Mouse (Mus musculus) midbrain, embryonic 16.5 days (tissue): ENCODE measurements around the gene Pmp22. TPM values are rescaled to one million over a fixed set of nuclear protein-coding genes. Genes with fewer than 3 reads are reported as not detected.

Source experiments
- ATAC-seq: fragments of 200-750 bp; cut with Nextera tagmentation; 2 replicates; pipeline ENCODE4 v1.8.0; 2017; ENCODE audit warnings: moderate TSS enrichment
- H3K27ac ChIP-seq: fragments of 300-500 bp; sonication (generic); 2 replicates; pipeline ENCODE4 v1.5.1; 2014; ENCODE audit warnings: mild to moderate bottlenecking, low read length, mixed read lengths
- H3K27me3 ChIP-seq: fragments of 300-500 bp; sonication (generic); 2 replicates; pipeline ENCODE4 v1.6.1; 2014; ENCODE audit warnings: low read depth, low read length, mixed read lengths; ENCODE audit not compliant: control insufficient read depth, insufficient read depth
- H3K36me3 ChIP-seq: fragments of 300-500 bp; sonication (generic); 2 replicates; pipeline ENCODE4 v1.6.1; 2014; ENCODE audit warnings: mild to moderate bottlenecking, low read length, moderate library complexity, mixed read lengths; ENCODE audit not compliant: control insufficient read depth, insufficient read depth
- H3K4me1 ChIP-seq: fragments of 300-500 bp; sonication (generic); 2 replicates; pipeline ENCODE4 v1.6.1; 2014; ENCODE audit warnings: mild to moderate bottlenecking, low read length, mixed read lengths; ENCODE audit not compliant: control insufficient read depth, insufficient read depth
- H3K4me2 ChIP-seq: fragments of 300-500 bp; sonication (generic); 2 replicates; pipeline ENCODE4 v1.6.1; 2014; ENCODE audit warnings: mild to moderate bottlenecking, low read length, mixed read lengths
- H3K4me3 ChIP-seq: fragments of 300-500 bp; sonication (generic); 2 replicates; pipeline ENCODE4 v1.5.1; 2014; ENCODE audit warnings: low read depth, mild to moderate bottlenecking, low read length, moderate library complexity, mixed read lengths
- H3K9ac ChIP-seq: fragments of 300-500 bp; sonication (generic); 2 replicates; pipeline ENCODE4 v1.6.1; 2014; ENCODE audit warnings: low read depth, low read length, mixed read lengths
- H3K9me3 ChIP-seq: fragments of 300-500 bp; sonication (generic); replicated peaks from 2 replicates; pipeline ENCODE4 v1.6.1; 2014; ENCODE audit warnings: mild to moderate bottlenecking, low read length, mixed read lengths; ENCODE audit not compliant: control insufficient read depth, poor library complexity, severe bottlenecking
- WGBS: fragments of 180-500 bp; shearing (Covaris S2); extraction: QIAGEN DNeasy Blood & Tissue Kit; methylation state at CpG from one replicate; pipeline ENCODE4 v1.1.7; 2014; 5-methylcytosine and 5-hydroxymethylcytosine counted together
- polyA plus RNA-seq: library from polyadenylated mRNA; unstranded; fragments of >200 nt; fragmentation: Nextera tagmentation; extraction: Ambion mirVana; gene quantifications from 2 replicates; pipeline ENCODE4 v1.2.1, GENCODE M21; 2015

Pmp22 gene
- polyA plus RNA-seq, 1 experiment from 2014 or later = 23.6 TPM

DNA sequence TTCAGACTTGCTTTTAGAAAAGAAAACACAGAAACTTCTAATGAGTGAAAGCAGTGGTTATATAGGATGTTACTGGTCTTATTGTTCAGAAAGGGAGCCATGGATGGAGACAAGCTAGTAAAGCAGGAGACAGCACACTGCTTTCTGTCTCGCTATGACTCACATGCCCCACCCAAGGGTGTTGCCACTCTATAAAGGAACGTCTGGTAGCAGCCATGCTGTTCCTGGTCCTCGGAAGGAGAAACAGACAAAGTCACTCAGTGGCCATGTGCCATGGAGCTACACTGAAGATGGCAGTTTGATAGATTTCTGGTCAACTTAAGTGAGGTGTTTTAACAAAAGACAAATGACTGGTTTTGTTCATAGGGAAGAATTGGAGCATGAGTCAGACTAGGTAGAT, 29.4 kb upstream of the Pmp22 start:
- Histone ChIP-seq H3K27ac (no peak overlapping the region), H3K4me2 (no peak overlapping the region), H3K27me3 (no peaks in the 10 kb centered on the region), H3K4me3 (no peak overlapping the region), H3K9ac (no peak overlapping the region), H3K4me1 (no peaks in the 10 kb centered on the region), H3K36me3 (no peaks in the 10 kb centered on the region), H3K9me3 (no peaks in the 10 kb centered on the region)
- no peak for ATAC-seq
- 82% methylated on average over 3 of the region's 3 CpGs for WGBS

DNA sequence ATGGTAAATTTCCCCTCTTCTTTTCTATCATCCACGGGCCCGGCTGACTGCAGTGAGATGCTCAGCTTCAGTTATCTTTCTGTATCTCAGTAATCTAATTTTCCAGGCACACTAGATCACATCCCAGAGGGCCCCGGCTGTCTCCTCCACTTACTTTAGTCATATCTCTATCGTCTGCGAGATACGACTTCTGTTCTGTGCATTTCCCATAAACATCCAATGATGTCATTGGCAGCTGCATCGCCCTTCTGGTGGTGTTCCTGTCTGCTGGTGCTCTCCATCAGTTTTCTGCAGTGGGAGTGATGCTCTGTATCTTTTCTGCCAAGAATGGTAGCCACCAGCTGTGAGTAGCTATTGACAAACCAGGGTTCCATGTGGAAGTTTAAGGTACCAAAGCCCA, 25.5 kb upstream of the Pmp22 start:
- H3K27ac ChIP-seq = no peak overlapping the region
- no peak overlapping the region for H3K4me3 ChIP-seq
- no peaks in the 10 kb centered on the region for H3K4me1 ChIP-seq
- 89% methylated on average over 7 of the region's 7 CpGs for WGBS
- H3K36me3 ChIP-seq = no peaks in the 10 kb centered on the region
- no peak for ATAC-seq
- H3K9me3 ChIP-seq = no peaks in the 10 kb centered on the region
- no peak overlapping the region for H3K4me2 ChIP-seq
- H3K9ac ChIP-seq = no peak overlapping the region
- H3K27me3 ChIP-seq = no peaks in the 10 kb centered on the region

DNA sequence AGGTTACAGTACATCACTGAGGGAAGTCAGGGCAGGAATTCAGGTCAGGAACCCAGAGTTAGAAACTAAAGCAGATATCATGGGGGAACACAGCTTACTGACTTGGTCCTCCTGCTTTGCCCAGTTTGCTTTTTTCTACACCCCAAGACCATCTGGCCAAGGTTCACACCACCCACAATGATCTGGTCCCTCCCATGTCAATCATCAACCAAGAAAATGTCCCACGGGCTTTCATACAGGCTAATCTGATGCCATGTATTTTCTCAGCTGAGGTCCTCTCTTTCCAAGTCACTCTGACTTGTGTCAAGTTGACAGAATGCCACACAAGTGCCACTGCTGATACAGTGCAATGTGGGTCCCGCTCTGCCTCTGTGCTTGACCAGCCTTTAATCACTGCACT, 24.8 kb upstream of the Pmp22 start:
- no peaks in the 10 kb centered on the region for H3K27me3 ChIP-seq
- H3K27ac ChIP-seq = no peak overlapping the region
- H3K36me3 ChIP-seq = no peaks in the 10 kb centered on the region
- no peak overlapping the region for H3K9ac ChIP-seq
- 94% methylated on average over 2 of the region's 2 CpGs for WGBS
- H3K4me3 ChIP-seq = no peak overlapping the region
- H3K4me2 ChIP-seq = no peak overlapping the region
- no peak for ATAC-seq
- no peaks in the 10 kb centered on the region for H3K4me1 ChIP-seq
- H3K9me3 ChIP-seq = no peaks in the 10 kb centered on the region

DNA sequence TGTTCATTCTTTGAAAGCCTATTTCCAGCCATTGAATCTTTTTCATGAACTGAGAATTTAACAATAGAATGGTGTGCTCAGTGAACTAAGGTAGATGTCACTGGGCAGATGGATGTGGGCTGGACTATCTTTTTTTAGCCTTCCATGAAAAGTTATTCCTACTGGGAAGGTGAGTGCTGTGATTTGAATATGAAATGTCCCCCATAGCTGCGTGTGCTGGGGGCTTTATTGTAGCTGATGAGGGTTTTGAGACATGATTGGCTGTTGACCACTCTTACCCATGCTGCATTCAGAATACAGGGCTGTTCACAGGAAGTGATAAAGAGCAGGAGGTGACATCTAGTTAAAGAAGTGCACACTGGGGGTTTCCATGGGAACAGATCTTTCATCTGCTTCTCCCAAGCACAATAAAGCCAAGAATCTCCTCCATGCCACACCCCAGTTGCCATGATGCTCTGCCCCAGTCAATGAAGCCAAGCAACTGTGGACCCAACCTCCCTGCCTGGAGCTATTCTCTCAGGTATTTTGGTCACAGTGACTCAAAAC, 19.5 kb upstream of the Pmp22 start:
- Histone ChIP-seq H3K4me3 (no peak overlapping the region), H3K27me3 (no peaks in the 10 kb centered on the region), H3K9me3 (no peaks in the 10 kb centered on the region), H3K36me3 (no peaks in the 10 kb centered on the region), H3K9ac (no peak overlapping the region), H3K27ac (no peak overlapping the region), H3K4me2 (no peak overlapping the region), H3K4me1 (no peaks in the 10 kb centered on the region)
- ATAC-seq = no peak
- WGBS = 40% methylated on average over 1 of the region's 1 CpGs

DNA sequence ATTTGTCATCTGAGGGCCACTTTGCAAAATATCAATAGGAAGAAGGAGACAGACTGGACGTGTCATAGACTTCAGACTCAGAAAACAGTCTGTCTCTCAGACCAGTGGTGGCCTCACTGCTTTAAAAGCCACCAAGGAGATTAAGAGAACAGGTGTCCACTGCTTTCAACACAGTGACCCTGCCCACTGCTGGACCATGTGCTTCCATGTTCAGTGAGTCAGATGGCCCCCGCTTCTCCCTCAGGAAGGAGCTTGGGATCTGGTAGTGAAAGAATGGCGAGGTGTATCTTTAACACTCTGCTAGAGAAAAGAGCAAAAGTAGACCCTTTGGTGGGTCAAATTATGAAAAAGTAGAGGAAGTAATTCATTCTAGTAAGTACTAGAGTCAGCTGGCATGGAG, 18.5 kb upstream of the Pmp22 start:
- Histone ChIP-seq H3K9ac (no peak overlapping the region), H3K27ac (no peak overlapping the region), H3K4me3 (no peak overlapping the region), H3K4me2 (no peak overlapping the region), H3K27me3 (no peaks in the 10 kb centered on the region), H3K4me1 (no peaks in the 10 kb centered on the region), H3K9me3 (no peaks in the 10 kb centered on the region), H3K36me3 (no peaks in the 10 kb centered on the region)
- no peak for ATAC-seq
- 91% methylated on average over 3 of the region's 3 CpGs for WGBS

DNA sequence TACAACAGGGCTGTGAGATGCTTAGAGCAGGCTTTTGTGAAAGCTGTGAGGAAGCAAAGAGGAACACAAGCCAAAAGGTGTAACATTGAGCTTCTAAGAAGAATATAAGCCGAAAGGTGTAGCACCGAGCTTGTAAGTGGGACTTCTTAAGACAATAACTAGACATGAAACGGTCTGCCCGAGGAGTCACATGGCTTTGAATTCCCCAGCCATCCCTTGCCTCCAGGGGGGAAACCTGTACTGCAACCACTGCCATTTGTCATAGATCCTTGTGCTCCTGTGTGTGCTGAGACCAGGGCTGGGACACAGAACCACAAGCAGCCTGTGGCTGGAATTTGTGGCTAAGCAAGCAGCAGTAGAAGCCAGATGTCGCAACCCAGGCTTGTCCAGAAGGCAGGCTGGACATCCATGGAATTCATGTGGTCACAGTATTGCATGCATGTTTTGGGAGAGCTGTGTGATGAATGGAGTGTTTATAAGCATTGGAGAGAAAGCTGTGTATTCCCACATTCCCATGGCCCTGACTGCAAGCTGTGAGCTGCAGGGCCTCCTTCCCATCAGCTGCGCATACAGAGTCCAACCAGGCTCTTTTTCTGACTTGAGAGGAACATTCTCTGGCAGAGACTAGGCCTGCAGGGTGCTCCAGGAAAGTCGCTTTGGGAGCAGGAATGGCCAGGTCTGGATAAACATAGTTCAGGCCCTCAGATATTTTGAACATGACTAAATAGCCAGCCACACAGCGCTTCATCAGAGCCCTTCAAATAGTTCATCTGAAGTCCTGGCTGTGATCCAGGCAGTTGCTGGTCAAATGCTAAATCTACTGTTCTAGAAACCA, 13.8 kb upstream of the Pmp22 start:
- Histone ChIP-seq H3K27me3 (no peaks in the 10 kb centered on the region), H3K27ac (no peak overlapping the region), H3K4me2 (no peak overlapping the region), H3K9ac (no peak overlapping the region), H3K4me3 (no peak overlapping the region), H3K36me3 (no peaks in the 10 kb centered on the region), H3K9me3 (no peaks in the 10 kb centered on the region), H3K4me1 (no peaks in the 10 kb centered on the region)
- no peak for ATAC-seq
- whole genome bisulfite sequencing = 89% methylated on average over 8 of the region's 8 CpGs

DNA sequence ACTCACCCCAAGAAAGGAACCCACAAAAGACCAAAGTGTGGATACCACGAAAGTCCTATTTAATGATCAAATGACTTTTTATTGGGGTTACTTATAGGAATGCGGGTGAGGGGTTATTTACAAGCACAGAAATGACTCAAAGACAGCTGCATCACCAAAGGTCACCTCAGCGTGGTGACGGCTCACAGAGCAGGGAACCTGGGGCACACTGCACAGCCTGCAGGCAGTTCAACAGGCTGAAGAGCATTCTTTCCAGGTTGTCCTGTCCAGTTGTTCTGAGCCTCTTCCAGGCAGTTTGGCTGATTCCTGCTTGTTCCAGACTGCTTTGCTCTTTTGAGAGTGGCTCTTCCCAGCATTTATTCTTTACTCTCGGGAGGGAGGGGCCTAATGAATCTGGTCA, 12.1 kb upstream of the Pmp22 start:
- no peaks in the 10 kb centered on the region for H3K9me3 ChIP-seq
- no peaks in the 10 kb centered on the region for H3K36me3 ChIP-seq
- H3K4me1 ChIP-seq = no peaks in the 10 kb centered on the region
- no peak overlapping the region for H3K9ac ChIP-seq
- ATAC-seq = no peak
- WGBS = 92% methylated on average over 5 of the region's 5 CpGs
- H3K4me3 ChIP-seq = no peak overlapping the region
- H3K4me2 ChIP-seq = no peak overlapping the region
- H3K27ac ChIP-seq = no peak overlapping the region
- no peaks in the 10 kb centered on the region for H3K27me3 ChIP-seq

DNA sequence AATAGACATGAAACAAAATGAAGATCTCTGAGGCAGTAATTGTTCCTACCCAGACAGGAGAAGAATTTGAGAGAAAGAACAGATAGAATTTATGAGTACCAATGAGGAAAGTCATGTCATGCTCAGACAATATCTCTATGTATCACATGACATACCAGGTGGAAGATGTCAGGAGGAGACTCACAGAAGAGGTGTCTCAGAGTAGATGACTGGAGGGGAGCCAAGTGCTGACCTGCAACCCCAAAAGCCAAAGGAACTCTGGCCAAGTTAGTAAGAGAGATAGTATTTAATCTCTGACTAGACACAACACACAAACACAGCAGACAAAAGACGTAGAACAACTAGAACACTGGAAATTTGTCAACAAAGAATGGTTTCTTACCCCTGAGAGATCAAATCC, 11.5 kb upstream of the Pmp22 start:
- no peak for ATAC-seq
- Histone ChIP-seq H3K4me3 (no peak overlapping the region), H3K27me3 (no peaks in the 10 kb centered on the region), H3K36me3 (no peaks in the 10 kb centered on the region), H3K9me3 (no peaks in the 10 kb centered on the region), H3K9ac (no peak overlapping the region), H3K27ac (no peak overlapping the region), H3K4me1 (no peaks in the 10 kb centered on the region), H3K4me2 (no peak overlapping the region)
- 97% methylated on average over 1 of the region's 1 CpGs for WGBS

DNA sequence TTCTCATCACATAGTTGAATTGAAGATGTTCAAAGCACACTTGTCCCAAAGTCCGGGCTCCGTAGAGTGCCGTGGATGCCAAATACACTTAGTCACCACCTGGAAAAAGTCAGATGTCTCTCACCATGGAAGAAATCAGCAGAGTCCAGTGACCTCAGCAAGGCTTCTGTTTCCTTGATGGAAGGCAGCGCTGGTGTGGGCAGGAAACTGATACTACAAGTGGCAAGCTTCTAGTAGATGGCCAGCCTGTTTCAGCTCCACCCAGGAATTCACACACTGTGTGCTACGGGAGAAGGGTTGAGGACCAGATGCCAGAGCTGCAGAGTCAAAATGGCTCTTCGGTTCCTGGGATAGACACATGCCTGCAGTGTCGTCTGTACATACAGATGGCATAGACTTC, 9.0 kb upstream of the Pmp22 start:
- WGBS = 91% methylated on average over 7 of the region's 7 CpGs
- Histone ChIP-seq H3K27ac (no peak overlapping the region), H3K9ac (no peak overlapping the region), H3K4me1 (no peaks in the 10 kb centered on the region), H3K4me3 (no peak overlapping the region), H3K36me3 (no peaks in the 10 kb centered on the region), H3K4me2 (no peak overlapping the region), H3K27me3 (no peaks in the 10 kb centered on the region), H3K9me3 (no peaks in the 10 kb centered on the region)
- no peak for ATAC-seq
